Mouse (Mus musculus): ENCODE data around the gene Has1.

Gene Has1

GRCm38 (mm10) chr17:17855064-17855838 is at the start of gene Has1:
Gene Has1, minus strand, starts transcription at chr17:17855205.
- in situ Hi-C loops (cut with MboI, MseI) = no loop called here

GRCm38 (mm10) chr17:17900768-17901167 is 45.8 kb upstream of the Has1 start:
- in situ Hi-C loops (cut with MboI, MseI) = no loop called here

GRCm38 (mm10) chr17:17899268-17899667 is 44.3 kb upstream of the Has1 start:
- in situ Hi-C loops (cut with MboI, MseI) = loop anchor here (5.0 kb wide), 1 partner anchor 132 kb away; no protein-coding TSS in a partner anchor

GRCm38 (mm10) chr17:17896039-17896438 is 41.0 kb upstream of the Has1 start:
- in situ Hi-C loops (cut with MboI, MseI) = loop anchor here (5.0 kb wide), 1 partner anchor 129 kb away; no protein-coding TSS in a partner anchor

- in situ Hi-C loops (cut with MboI, MseI) = no loop called here
These were observed 34.9 kb upstream of the Has1 start for GRCm38 (mm10) chr17:17889732-17890425.

- in situ Hi-C loops (cut with MboI, MseI) = no loop called here
These were observed 32.8 kb upstream of the Has1 start, which contains the start of the genes Fpr2 and Fpr3 for GRCm38 (mm10) chr17:17887774-17888248. Gene Fpr2, plus strand, starts transcription at chr17:17887824. Gene Fpr3, plus strand, starts transcription at chr17:17887852.

GRCm38 (mm10) chr17:17883840-17884239 is 28.8 kb upstream of the Has1 start, which contains the start of gene Fpr1:
Gene Fpr1, minus strand, starts transcription at chr17:17883940.
- in situ Hi-C loops (cut with MboI, MseI) = no loop called here

- in situ Hi-C loops (cut with MboI, MseI) = no loop called here
These were observed 27.7 kb upstream of the Has1 start for GRCm38 (mm10) chr17:17882672-17883071.

GRCm38 (mm10) chr17:17879347-17879746 is 24.3 kb upstream of the Has1 start:
- in situ Hi-C loops (cut with MboI, MseI) = no loop called here

- in situ Hi-C loops (cut with MboI, MseI) = no loop called here
These were observed 16.7 kb upstream of the Has1 start for GRCm38 (mm10) chr17:17871697-17872096.

- in situ Hi-C loops (cut with MboI, MseI) = no loop called here
These were observed 16.0 kb upstream of the Has1 start for GRCm38 (mm10) chr17:17870892-17871550.

GRCm38 (mm10) chr17:17866801-17867469 is 11.9 kb upstream of the Has1 start:
- in situ Hi-C loops (cut with MboI, MseI) = no loop called here

- in situ Hi-C loops (cut with MboI, MseI) = no loop called here
These were observed 10.2 kb upstream of the Has1 start for GRCm38 (mm10) chr17:17865168-17865567.

GRCm38 (mm10) chr17:17862360-17862759 is 7.4 kb upstream of the Has1 start:
- in situ Hi-C loops (cut with MboI, MseI) = no loop called here

GRCm38 (mm10) chr17:17860110-17860509 is 5.1 kb upstream of the Has1 start:
- in situ Hi-C loops (cut with MboI, MseI) = no loop called here

GRCm38 (mm10) chr17:17857446-17857845 is 2.4 kb upstream of the Has1 start:
- in situ Hi-C loops (cut with MboI, MseI) = no loop called here

GRCm38 (mm10) chr17:17856612-17857011 is 1.6 kb upstream of the Has1 start:
- in situ Hi-C loops (cut with MboI, MseI) = no loop called here

- in situ Hi-C loops (cut with MboI, MseI) = no loop called here
These were observed 4.9 kb downstream of the Has1 start for GRCm38 (mm10) chr17:17849906-17850712.

- in situ Hi-C loops (cut with MboI, MseI) = no loop called here
These were observed 6.0 kb downstream of the Has1 start for GRCm38 (mm10) chr17:17848988-17849387.

GRCm38 (mm10) chr17:17845187-17846027 is 9.6 kb downstream of the Has1 start:
- in situ Hi-C loops (cut with MboI, MseI) = no loop called here

All from regulatory T cell (primary cell).